Mouse (Mus musculus) CH12.LX (cell line): ENCODE data around the gene Kif28. TPM values are rescaled to one million over a fixed set of nuclear protein-coding genes. Genes with fewer than 3 reads are reported as not detected.

Experiments used
- DNase-seq: peaks from one replicate; pipeline ENCODE4 v3.0.0-alpha.2; 2013; ENCODE audit errors: extremely low read depth
- H3K27ac ChIP-seq: 2 replicates; pipeline ENCODE4 v1.5.1; 2012; ENCODE audit warnings: low read depth, mild to moderate bottlenecking, control low read depth, moderate library complexity; ENCODE audit not compliant: insufficient read depth
- H3K27me3 ChIP-seq: replicated peaks from 2 replicates; pipeline ENCODE3; 2012; ENCODE audit warnings: inconsistent platforms
- H3K36me3 ChIP-seq, 2 experiments: replicated peaks in 1 of 2; 2 replicates each; pipeline versions ENCODE3 to v1.6.1; 2012; ENCODE audit warnings: inconsistent platforms in 1 of 2, low read length in 1 of 2, mild to moderate bottlenecking in 1 of 2, mixed read lengths in 1 of 2, moderate library complexity in 1 of 2; ENCODE audit not compliant: control insufficient read depth in 1 of 2, insufficient read depth in 1 of 2
- H3K4me1 ChIP-seq, 2 experiments: 2 replicates each; pipeline ENCODE4 v1.6.1; 2012; ENCODE audit warnings: inconsistent platforms in 1 of 2, moderate library complexity in 1 of 2; ENCODE audit not compliant: insufficient read depth in 2 of 2, control insufficient read depth in 1 of 2
- H3K4me2 ChIP-seq: 2 replicates; pipeline ENCODE4 v1.6.1; 2012; ENCODE audit warnings: low read depth, mild to moderate bottlenecking, control low read depth; ENCODE audit not compliant: poor library complexity, insufficient read depth, severe bottlenecking
- H3K4me3 ChIP-seq, 3 experiments: fragments of 150-350 bp in 1 of 3; sonication (generic) in 1 of 3; replicated peaks in 1 of 3; 2 replicates each; pipeline versions ENCODE3 to v1.5.1; 2011 to 2012; ENCODE audit warnings: low read depth in 2 of 3, low read length in 2 of 3, mild to moderate bottlenecking in 2 of 3, moderate library complexity in 2 of 3, control low read depth in 1 of 3, improper control_type of control experiment in 1 of 3, inconsistent platforms in 1 of 3, mixed read lengths in 1 of 3; ENCODE audit not compliant: poor library complexity in 1 of 3
- H3K79me2 ChIP-seq: replicated peaks from 2 replicates; pipeline ENCODE4 v1.6.1; 2012; ENCODE audit warnings: mild to moderate bottlenecking, moderate library complexity; ENCODE audit not compliant: control insufficient read depth, poor library complexity, insufficient read depth, severe bottlenecking; ENCODE audit errors: extremely low read depth
- H3K9ac ChIP-seq: 2 replicates; pipeline ENCODE4 v1.6.1; 2012; ENCODE audit warnings: low read depth, mild to moderate bottlenecking, control low read depth, moderate library complexity; ENCODE audit not compliant: insufficient read depth
- H3K9me3 ChIP-seq: replicated peaks from 2 replicates; pipeline ENCODE3; 2012; ENCODE audit warnings: low read length, inconsistent platforms, mixed read lengths
- CHD2 ChIP-seq: IDR thresholded peaks from 2 replicates; pipeline ENCODE4 v1.6.1; 2011; ENCODE audit warnings: low read length, improper control_type of control experiment
- E2F4 ChIP-seq: IDR thresholded peaks from 2 replicates; pipeline ENCODE4 v1.6.1; 2011; ENCODE audit warnings: low read depth, low read length, improper control_type of control experiment; ENCODE audit not compliant: insufficient replicate concordance
- ELF1 ChIP-seq: IDR thresholded peaks from 2 replicates; pipeline ENCODE4 v1.6.1; 2014; ENCODE audit warnings: low read depth, mild to moderate bottlenecking, inconsistent platforms, low read length, improper control_type of control experiment
- EP300 ChIP-seq: IDR thresholded peaks from 2 replicates; pipeline ENCODE4 v1.6.1; 2011; ENCODE audit warnings: low read length, improper control_type of control experiment
- ETS1 ChIP-seq: conservative IDR thresholded peaks from 2 replicates; pipeline ENCODE4 v1.6.1; 2012; ENCODE audit warnings: low read depth, mild to moderate bottlenecking, inconsistent platforms, low read length, improper control_type of control experiment, moderate library complexity
- GABPA ChIP-seq: IDR thresholded peaks from 2 replicates; pipeline ENCODE4 v1.6.1; 2012; ENCODE audit warnings: low read depth, low read length, improper control_type of control experiment, inconsistent platforms; ENCODE audit not compliant: insufficient replicate concordance
- HCFC1 ChIP-seq: IDR thresholded peaks from 2 replicates; pipeline ENCODE4 v1.6.1; 2012; ENCODE audit warnings: low read depth, mild to moderate bottlenecking, inconsistent platforms, low read length, improper control_type of control experiment
- IRF4 ChIP-seq: IDR thresholded peaks from 2 replicates; pipeline ENCODE4 v1.6.1; 2014; ENCODE audit warnings: low read depth, mild to moderate bottlenecking, inconsistent platforms, low read length, improper control_type of control experiment
- JUN ChIP-seq: IDR thresholded peaks from 2 replicates; pipeline ENCODE4 v1.6.1; 2011; ENCODE audit warnings: low read depth, mild to moderate bottlenecking, low read length, improper control_type of control experiment, moderate library complexity; ENCODE audit not compliant: insufficient read depth
- JUND ChIP-seq: conservative IDR thresholded peaks from 2 replicates; pipeline ENCODE4 v1.6.1; 2011; ENCODE audit warnings: low read depth, low read length, improper control_type of control experiment
- KAT2A ChIP-seq: IDR thresholded peaks from 2 replicates; pipeline ENCODE4 v1.6.1; 2012; ENCODE audit warnings: low read length, improper control_type of control experiment, inconsistent platforms; ENCODE audit not compliant: insufficient replicate concordance
- MAX ChIP-seq: IDR thresholded peaks from 2 replicates; pipeline ENCODE4 v1.6.1; 2011; ENCODE audit warnings: low read length, improper control_type of control experiment
- MAZ ChIP-seq: IDR thresholded peaks from 2 replicates; pipeline ENCODE4 v1.6.1; 2012; ENCODE audit warnings: low read depth, mild to moderate bottlenecking, inconsistent platforms, low read length, improper control_type of control experiment, moderate library complexity
- MXI1 ChIP-seq: IDR thresholded peaks from 2 replicates; pipeline ENCODE4 v1.6.1; 2011; ENCODE audit warnings: mild to moderate bottlenecking, low read depth, low read length, improper control_type of control experiment
- MYC ChIP-seq: IDR thresholded peaks from 2 replicates; pipeline ENCODE4 v1.6.1; 2011; ENCODE audit warnings: low read depth, mild to moderate bottlenecking, improper control_type of control experiment, low read length
- NELFE ChIP-seq: IDR thresholded peaks from 2 replicates; pipeline ENCODE4 v1.6.1; 2011; ENCODE audit warnings: low read depth, low read length, improper control_type of control experiment
- PAX5 ChIP-seq: IDR thresholded peaks from 2 replicates; pipeline ENCODE4 v1.6.1; 2012; ENCODE audit warnings: low read length, inconsistent platforms, mixed read lengths
- POLR2AphosphoS2 ChIP-seq: IDR thresholded peaks from 2 replicates; pipeline ENCODE4 v1.6.1; 2011; ENCODE audit warnings: low read depth, low read length, improper control_type of control experiment
- RAD21 ChIP-seq: IDR thresholded peaks from 2 replicates; pipeline ENCODE4 v1.6.1; 2011; ENCODE audit warnings: low read depth, mild to moderate bottlenecking, low read length, improper control_type of control experiment, moderate library complexity
- RCOR1 ChIP-seq: conservative IDR thresholded peaks from 2 replicates; pipeline ENCODE4 v1.6.1; 2012; ENCODE audit warnings: low read depth, mild to moderate bottlenecking, inconsistent platforms, low read length, improper control_type of control experiment
- SIN3A ChIP-seq: IDR thresholded peaks from 2 replicates; pipeline ENCODE4 v1.6.1; 2012; ENCODE audit warnings: low read length, improper control_type of control experiment, inconsistent platforms
- SMC3 ChIP-seq: IDR thresholded peaks from 2 replicates; pipeline ENCODE4 v1.6.1; 2011; ENCODE audit warnings: low read depth, low read length, improper control_type of control experiment
- TBP ChIP-seq: conservative IDR thresholded peaks from 2 replicates; pipeline ENCODE4 v1.6.1; 2011; ENCODE audit warnings: low read depth, low read length, improper control_type of control experiment
- TCF12 ChIP-seq: IDR thresholded peaks from 2 replicates; pipeline ENCODE4 v1.6.1; 2014; ENCODE audit warnings: low read depth, mild to moderate bottlenecking, inconsistent platforms, low read length, improper control_type of control experiment
- UBTF ChIP-seq: IDR thresholded peaks from 2 replicates; pipeline ENCODE4 v1.6.1; 2012; ENCODE audit warnings: low read depth, mild to moderate bottlenecking, inconsistent platforms, low read length, improper control_type of control experiment, moderate library complexity
- USF1 ChIP-seq: IDR thresholded peaks from 2 replicates; pipeline ENCODE4 v1.6.1; 2014; ENCODE audit warnings: low read depth, mild to moderate bottlenecking, inconsistent platforms, low read length, improper control_type of control experiment
- USF2 ChIP-seq: conservative IDR thresholded peaks from 2 replicates; pipeline ENCODE4 v1.6.1; 2011; ENCODE audit warnings: low read depth, low read length, improper control_type of control experiment
- ZC3H11A ChIP-seq: IDR thresholded peaks from 2 replicates; pipeline ENCODE4 v1.6.1; 2012; ENCODE audit warnings: low read depth, mild to moderate bottlenecking, inconsistent platforms, low read length, improper control_type of control experiment
- ZKSCAN1 ChIP-seq: IDR thresholded peaks from 2 replicates; pipeline ENCODE4 v1.6.1; 2012; ENCODE audit warnings: low read depth, inconsistent platforms, low read length, improper control_type of control experiment, borderline replicate concordance
- ZMIZ1 ChIP-seq: IDR thresholded peaks from 2 replicates; pipeline ENCODE4 v1.6.1; 2012; ENCODE audit warnings: low read depth, mild to moderate bottlenecking, inconsistent platforms, low read length, improper control_type of control experiment
- ZNF384 ChIP-seq: IDR thresholded peaks from 2 replicates; pipeline ENCODE4 v1.6.1; 2012; ENCODE audit warnings: low read depth, low read length, improper control_type of control experiment, inconsistent platforms
- dilution Hi-C: fragments of 300-500 bp; cut with MboI; formaldehyde crosslinking; loops from 2 replicates; pipeline ENCODE4 v1.14.3; 2020; ENCODE audit warnings: low sequenced_read_pairs; ENCODE audit not compliant: extremely low pct_unique_long_range_greater_than_20kb, extremely low pct_ligation_motif_present
- in situ Hi-C: fragments of 300-500 bp; cut with MboI; formaldehyde crosslinking; loops from 3 replicates; pipeline ENCODE4 v1.14.3; 2019; ENCODE audit warnings: low sequenced_read_pairs, low pct_ligation_motif_present, low pct_unique_long_range_greater_than_20kb, mixed read lengths
- polyA plus RNA-seq: library from polyadenylated mRNA; unstranded; fragments of >175 nt; gene quantifications from 2 replicates; pipeline ENCODE4 v1.2.1, GENCODE M21; 2012; ENCODE audit warnings: low read depth; ENCODE audit not compliant: insufficient read length
- total RNA-seq, 2 experiments: library from RNA; depleted of rRNA; stranded (reverse); fragments of 300-350 nt in 1 of 2; fragments of >200 nt in 1 of 2; gene quantifications; 2 replicates each; pipeline ENCODE4 v1.2.3; 2012 to 2014

Gene Kif28
- total and polyA plus RNA-seq, 3 experiments = 0.07 TPM; not detected in 2

- no peak for DNase-seq
- H3K9ac ChIP-seq = no peak overlapping the region
- no peaks in the 10 kb centered on the region for H3K27me3 ChIP-seq
- no peaks in the 10 kb centered on the region for H3K79me2 ChIP-seq
- no peaks in the 10 kb centered on the region for H3K4me1 ChIP-seq
- TF ChIP-seq TCF12 = no peak
- no peak for TF ChIP-seq ZKSCAN1
- no peak for TF ChIP-seq ZMIZ1
- TF ChIP-seq NELFE = no peak
- TF ChIP-seq KAT2A = no peak
- no peak for TF ChIP-seq IRF4
- TF ChIP-seq E2F4 = no peak
- no peak for TF ChIP-seq MYC
- no peak for TF ChIP-seq MAX
- TF ChIP-seq GABPA = no peak
- TF ChIP-seq JUND = no peak
- no peak for TF ChIP-seq RCOR1
- TF ChIP-seq MAZ = no peak
- no peak for TF ChIP-seq EP300
- TF ChIP-seq SMC3 = no peak
- no peak for TF ChIP-seq UBTF
- no peak for TF ChIP-seq SIN3A
- TF ChIP-seq HCFC1 = no peak
- no peak for TF ChIP-seq ELF1
- TF ChIP-seq TBP = no peak
- no peak overlapping the region for H3K27ac ChIP-seq
- H3K9me3 ChIP-seq = no peaks in the 10 kb centered on the region
- in situ Hi-C loops = loop anchor here (10.0 kb wide), 1 partner anchor 48 kb away; no protein-coding TSS in a partner anchor
- no peak overlapping the region for H3K4me3 ChIP-seq
- dilution Hi-C loops = no loop called here
- H3K4me2 ChIP-seq = no peak overlapping the region
- H3K36me3 ChIP-seq = peaks cover 8 to 12% of the 10 kb centered on the region in 2 experiments
Observed at GRCm38 (mm10) chr1:179686781-179687180, 58.3 kb downstream of the Kif28 start.

- Histone ChIP-seq H3K4me1 (no peaks in the 10 kb centered on the region), H3K9ac (no peak overlapping the region), H3K27ac (no peak overlapping the region), H3K79me2 (no peaks in the 10 kb centered on the region), H3K36me3 (peaks cover 8 to 13% of the 10 kb centered on the region in 2 experiments), H3K4me2 (no peak overlapping the region), H3K27me3 (no peaks in the 10 kb centered on the region), H3K9me3 (no peaks in the 10 kb centered on the region), H3K4me3 (no peak overlapping the region)
- dilution Hi-C loops (no loop called here), in situ Hi-C loops (loop anchor here (10.0 kb wide), 1 partner anchor 48 kb away; no protein-coding TSS in a partner anchor)
- TF ChIP-seq RCOR1 (no peak), MAX (no peak), MXI1 (no peak), CHD2 (no peak), JUN (no peak), POLR2AphosphoS2 (no peak), NELFE (no peak), USF2 (no peak), JUND (no peak), SIN3A (no peak), USF1 (no peak), MAZ (no peak), ETS1 (no peak), UBTF (no peak), EP300 (no peak), ZKSCAN1 (no peak), PAX5 (no peak), RAD21 (no peak), ZNF384 (no peak), ZC3H11A (no peak)
- no peak for DNase-seq
Observed at GRCm38 (mm10) chr1:179686348-179686747, 58.7 kb downstream of the Kif28 start.
